Mouse (Mus musculus) liver, postnatal 0 days (tissue): ENCODE measurements around the gene Gm42878.

Source experiments
- CTCF ChIP-seq: sonication (generic); IDR thresholded peaks from 2 replicates; pipeline ENCODE4 v1.5.1; 2016; ENCODE audit warnings: antibody characterized with exemption, low read depth
- EP300 ChIP-seq: IDR thresholded peaks from 2 replicates; pipeline ENCODE4 v1.6.1; 2016; ENCODE audit warnings: antibody characterized with exemption, low read depth, mild to moderate bottlenecking

DNA sequence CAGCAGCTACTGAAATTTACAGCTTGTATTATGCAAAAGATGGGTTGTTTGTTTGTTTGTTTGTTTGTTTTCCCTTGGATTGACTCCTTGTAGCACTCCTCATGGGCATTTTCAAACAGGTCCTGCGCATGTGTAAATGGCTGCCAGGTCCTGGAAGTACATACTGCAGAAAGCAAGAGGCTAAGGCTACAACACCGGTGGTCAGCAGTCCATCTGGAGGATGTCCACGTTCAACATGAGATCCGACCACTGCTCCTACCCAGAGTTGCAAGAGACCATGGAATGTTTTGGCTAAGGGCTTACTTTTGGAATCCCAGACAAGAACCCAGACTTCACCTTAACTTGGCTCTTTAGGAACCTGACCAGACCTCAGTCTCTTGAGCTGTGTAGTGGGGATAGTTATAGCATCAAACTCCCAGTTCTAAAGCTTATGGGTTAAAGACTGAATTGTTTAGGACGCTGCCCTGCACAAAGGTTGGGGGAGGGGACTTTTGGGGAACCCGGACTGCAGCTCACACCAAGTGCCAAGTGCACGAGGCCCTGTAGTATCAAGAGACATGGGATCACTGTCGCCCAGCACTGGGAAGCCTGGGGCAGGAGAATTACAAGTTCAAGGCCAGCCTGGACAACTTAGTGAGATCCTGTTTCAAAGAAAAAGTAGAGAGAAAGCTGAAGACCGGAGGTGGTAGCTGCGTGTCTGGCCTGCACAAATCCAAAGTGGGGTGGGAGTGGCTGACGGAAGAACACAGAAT is 47.0 kb upstream of the Gm42878 start:
- TF ChIP-seq CTCF (no peak), EP300 (no peak)
